Mouse (Mus musculus) liver, embryonic 11.5 days (tissue): ENCODE measurements around the gene Gm11060. TPM values are rescaled to one million over a fixed set of nuclear protein-coding genes. Genes with fewer than 3 reads are reported as not detected.

ENCODE experiments used
- ATAC-seq: fragments of 200-750 bp; cut with Nextera tagmentation; replicated peaks from 2 replicates; pipeline ENCODE4 v1.8.0; 2017; ENCODE audit warnings: moderate number of reproducible peaks, mild to moderate bottlenecking, moderate TSS enrichment, moderate library complexity; ENCODE audit not compliant: low FRiP score
- DNase-seq: peaks from one replicate; pipeline ENCODE4 v3.0.0-alpha.2; 2017; ENCODE audit warnings: low spot score
- H3K27ac ChIP-seq: fragments of 300-500 bp; sonication (generic); 2 replicates; pipeline ENCODE4 v1.5.1; 2014; ENCODE audit warnings: mild to moderate bottlenecking, low read depth, low read length, control low read depth
- H3K27me3 ChIP-seq: fragments of 300-500 bp; sonication (generic); replicated peaks from 2 replicates; pipeline ENCODE4 v1.6.1; 2014; ENCODE audit warnings: low read length, mixed read lengths; ENCODE audit not compliant: control insufficient read depth, insufficient read depth
- H3K36me3 ChIP-seq: fragments of 300-500 bp; sonication (generic); 2 replicates; pipeline ENCODE4 v1.6.1; 2014; ENCODE audit warnings: mild to moderate bottlenecking, low read length, moderate library complexity, mixed read lengths; ENCODE audit not compliant: control insufficient read depth, insufficient read depth
- H3K4me1 ChIP-seq: fragments of 300-500 bp; sonication (generic); replicated peaks from 2 replicates; pipeline ENCODE4 v1.6.1; 2014; ENCODE audit warnings: low read length, mixed read lengths; ENCODE audit not compliant: control insufficient read depth, insufficient read depth
- H3K4me2 ChIP-seq: fragments of 300-500 bp; sonication (generic); 2 replicates; pipeline ENCODE4 v1.6.1; 2014; ENCODE audit warnings: mild to moderate bottlenecking, control low read depth, moderate library complexity
- H3K4me3 ChIP-seq: fragments of 300-500 bp; sonication (generic); 2 replicates; pipeline ENCODE4 v1.5.1; 2014; ENCODE audit warnings: low read depth, low read length, control low read depth
- H3K9ac ChIP-seq: fragments of 300-500 bp; sonication (generic); 2 replicates; pipeline ENCODE4 v1.6.1; 2014; ENCODE audit warnings: low read depth, low read length, control low read depth
- H3K9me3 ChIP-seq: fragments of 300-500 bp; sonication (generic); 2 replicates; pipeline ENCODE4 v1.6.1; 2016; ENCODE audit warnings: low read length, inconsistent platforms, mixed read lengths; ENCODE audit not compliant: control insufficient read depth
- WGBS: fragments of 180-500 bp; shearing (Covaris S2); extraction: QIAGEN DNeasy Blood & Tissue Kit; methylation state at CpG from one replicate; pipeline ENCODE4 v1.1.7; 2014; 5-methylcytosine and 5-hydroxymethylcytosine counted together
- polyA plus RNA-seq: library from polyadenylated mRNA; unstranded; fragments of >200 nt; fragmentation: Nextera tagmentation; extraction: Ambion mirVana; gene quantifications from 2 replicates; pipeline ENCODE4 v1.2.1, GENCODE M21; 2014

The Gm11060 gene
- polyA plus RNA-seq, 1 experiment from 2014 or later: not detected

DNA sequence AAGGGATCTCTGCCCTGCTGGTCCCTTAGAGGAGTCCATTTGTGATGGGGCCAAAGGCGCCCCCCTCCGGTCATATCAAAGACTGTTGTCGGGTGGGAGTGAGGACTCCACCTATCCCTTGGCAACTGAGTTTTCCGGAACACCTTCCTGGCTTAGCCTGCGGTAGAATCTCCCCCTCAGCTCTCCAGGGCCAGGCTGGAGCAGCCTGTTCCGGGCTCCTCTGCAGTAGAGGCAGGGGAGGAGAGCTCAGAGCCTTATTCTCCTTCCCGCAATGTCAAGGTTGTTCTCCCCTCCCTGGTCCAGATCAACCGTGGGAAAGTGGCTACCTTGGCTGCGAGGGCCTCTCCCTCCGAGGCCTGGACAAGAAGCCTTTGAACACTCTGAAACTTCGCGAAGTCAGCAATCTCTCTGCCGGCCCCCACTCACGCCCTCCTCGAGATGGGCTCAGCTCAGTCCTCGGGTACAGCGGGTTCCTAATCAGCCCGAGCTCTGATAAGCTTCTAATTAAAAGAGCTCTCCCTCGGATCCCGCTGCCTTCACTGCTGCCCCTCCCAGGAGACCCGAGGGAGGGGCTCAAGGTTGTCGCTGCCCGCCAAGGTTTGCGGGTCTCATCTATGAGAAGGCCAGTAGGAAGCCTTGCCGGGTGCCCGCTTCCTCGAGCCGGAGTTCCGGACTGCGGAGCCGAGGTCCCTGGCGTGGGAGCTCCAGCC lies 38.7 kb downstream of the Gm11060 start:
- peaks cover 100% of the 10 kb centered on the region for H3K27me3 ChIP-seq
- H3K4me3 ChIP-seq: peak overlapping the region; percentile 33
- H3K36me3 ChIP-seq: no peaks in the 10 kb centered on the region
- WGBS: 3% methylated on average over 32 of the region's 32 CpGs
- H3K4me2 ChIP-seq: peak overlapping the region; percentile 48
- no peak overlapping the region for H3K27ac ChIP-seq
- ATAC-seq (no peak), DNase-seq (peak; percentile 46)
- no peak overlapping the region for H3K9ac ChIP-seq
- H3K9me3 ChIP-seq: no peaks in the 10 kb centered on the region
- peaks cover 7% of the 10 kb centered on the region for H3K4me1 ChIP-seq

DNA sequence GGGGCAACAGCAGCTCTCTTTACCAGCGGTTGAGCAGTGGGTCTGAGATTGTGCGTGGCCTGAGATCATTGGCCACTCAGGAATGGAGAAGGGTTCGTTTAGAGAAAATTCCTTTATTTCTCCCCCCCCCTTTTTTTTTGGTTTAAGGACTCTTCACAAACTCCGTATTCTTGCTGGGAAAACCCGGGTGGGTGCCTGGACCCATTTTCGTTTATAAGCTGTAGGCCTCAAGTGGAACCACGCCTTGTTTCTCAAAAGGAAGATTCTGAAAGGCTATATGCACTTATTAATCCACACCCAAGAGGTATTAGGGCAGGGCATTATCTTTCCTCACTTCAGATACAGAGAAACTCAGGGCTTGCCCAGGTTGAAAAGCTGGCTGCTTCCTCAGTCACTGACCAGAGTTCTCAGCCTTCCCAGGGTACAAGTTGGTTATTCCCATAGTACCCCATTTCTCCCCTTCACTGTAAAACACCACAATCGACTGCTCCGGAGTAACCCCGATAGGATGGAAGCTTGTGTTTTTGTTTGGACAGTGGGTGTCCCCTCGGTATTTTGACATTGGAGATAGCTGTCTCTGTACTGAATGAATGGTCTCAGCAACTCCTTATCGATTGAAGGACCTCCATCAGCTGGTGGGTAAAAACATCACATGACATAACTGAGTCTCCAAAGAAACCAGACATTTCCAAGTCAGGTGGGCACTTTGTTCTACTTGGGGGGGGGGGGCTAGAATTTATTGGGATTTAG lies 39.4 kb downstream of the Gm11060 start:
- Histone ChIP-seq H3K27me3 (peaks cover 100% of the 10 kb centered on the region), H3K4me2 (peak overlapping the region; percentile 48), H3K36me3 (no peaks in the 10 kb centered on the region), H3K27ac (no peak overlapping the region), H3K4me1 (peaks cover 7% of the 10 kb centered on the region), H3K9me3 (no peaks in the 10 kb centered on the region), H3K4me3 (peak overlapping the region; percentile 33; the same call in 1 of the 2 replicates), H3K9ac (no peak overlapping the region)
- DNase-seq (no peak), ATAC-seq (no peak)
- 10% methylated on average over 12 of the region's 12 CpGs for WGBS

DNA sequence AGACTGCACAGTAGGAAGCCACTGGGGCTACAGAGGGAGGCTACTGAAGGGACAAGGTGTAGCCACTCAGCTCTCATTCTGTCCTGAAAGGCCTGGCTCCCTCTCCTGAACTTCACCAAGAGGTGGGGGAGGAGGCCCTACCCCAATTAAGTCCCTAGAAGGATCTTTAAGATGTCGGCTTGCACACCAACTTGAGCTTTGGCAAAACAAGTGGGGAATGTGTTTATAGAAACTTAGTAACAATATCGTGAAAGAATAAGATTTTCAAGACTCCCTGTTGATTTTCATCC lies 39.9 kb downstream of the Gm11060 start:
- Histone ChIP-seq H3K27me3 (peaks cover 98% of the 10 kb centered on the region), H3K9ac (no peak overlapping the region), H3K4me3 (no peak overlapping the region), H3K4me2 (peak overlapping the region; percentile 48; the same call in 1 of the 2 replicates), H3K4me1 (peaks cover 7% of the 10 kb centered on the region), H3K36me3 (no peaks in the 10 kb centered on the region), H3K27ac (no peak overlapping the region), H3K9me3 (no peaks in the 10 kb centered on the region)
- DNase-seq (no peak), ATAC-seq (no peak)
- WGBS: 13% methylated on average over 2 of the region's 2 CpGs

DNA sequence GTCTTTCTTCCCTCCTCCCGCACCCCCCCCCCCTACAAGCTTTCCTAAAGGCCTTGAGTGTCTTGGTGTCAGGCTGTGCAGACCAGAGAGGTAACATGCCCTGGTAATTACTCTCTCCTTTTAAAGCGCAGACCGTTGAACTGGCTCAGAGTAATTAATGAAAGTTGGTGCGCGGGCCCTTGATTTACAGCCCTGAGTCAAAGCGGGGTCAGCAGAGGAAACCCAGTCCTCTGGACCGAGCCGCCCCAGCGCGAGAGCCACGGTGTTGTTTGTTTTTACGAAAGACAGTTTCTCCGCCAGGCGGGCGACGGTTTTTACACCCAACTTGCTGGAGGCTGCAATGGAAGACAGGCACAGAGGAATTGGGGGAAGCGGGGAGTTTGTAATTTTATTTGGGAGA lies 40.5 kb downstream of the Gm11060 start:
- peaks cover 5% of the 10 kb centered on the region; the same call in 1 of the 2 replicates for H3K4me1 ChIP-seq
- peak overlapping the region; percentile 38 for H3K4me2 ChIP-seq
- no peak overlapping the region; the same call in 1 of the 2 replicates for H3K4me3 ChIP-seq
- H3K36me3 ChIP-seq: no peaks in the 10 kb centered on the region
- ATAC-seq: no peak
- 3% methylated on average over 17 of the region's 17 CpGs for WGBS
- H3K27ac ChIP-seq: no peak overlapping the region
- DNase-seq: no peak
- peaks cover 98% of the 10 kb centered on the region for H3K27me3 ChIP-seq
- H3K9ac ChIP-seq: no peak overlapping the region
- no peaks in the 10 kb centered on the region for H3K9me3 ChIP-seq

DNA sequence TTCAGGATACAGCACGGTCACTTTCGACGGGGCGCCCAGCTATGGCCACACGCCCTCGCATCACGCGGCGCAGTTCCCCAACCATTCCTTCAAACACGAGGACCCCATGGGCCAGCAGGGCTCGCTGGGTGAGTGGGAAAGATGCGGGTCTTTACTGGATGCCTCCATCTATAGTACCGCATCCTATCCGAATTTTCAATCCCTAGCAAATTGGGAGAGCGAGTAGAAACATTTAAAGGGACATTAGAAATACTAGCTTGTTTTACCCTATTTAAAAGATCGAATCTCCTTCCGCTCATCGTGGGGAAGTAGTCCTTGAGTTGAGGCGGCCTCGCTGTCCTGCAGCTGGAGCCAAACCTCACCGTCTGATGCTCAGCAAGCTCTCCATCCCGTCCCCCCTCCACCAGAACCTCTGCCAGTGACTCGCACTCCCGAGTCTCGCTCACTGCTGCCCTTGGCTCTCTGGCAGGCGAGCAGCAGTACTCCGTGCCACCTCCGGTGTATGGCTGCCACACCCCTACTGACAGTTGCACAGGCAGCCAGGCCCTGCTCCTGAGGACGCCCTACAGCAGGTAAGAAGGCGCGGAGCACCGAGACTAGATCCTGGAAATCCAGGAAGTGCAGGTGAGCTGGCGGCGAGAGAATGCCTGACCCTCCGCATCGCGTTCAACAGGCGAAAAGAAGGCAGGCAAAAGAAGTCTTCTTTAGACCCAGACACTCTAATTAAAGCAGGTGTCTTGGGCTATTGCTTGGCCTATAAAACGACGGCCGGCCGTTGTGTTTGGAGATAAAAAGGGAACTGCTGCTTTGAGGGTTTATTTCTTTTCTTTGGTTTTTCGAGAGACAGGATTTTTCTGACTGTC lies 41.3 kb downstream of the Gm11060 start:
- Histone ChIP-seq H3K4me1 (0 out of 2 replicates have a peak, but pooled peaks cover 3% of the 10 kb centered on the region), H3K4me3 (peak overlapping the region; percentile 2; the same call in 1 of the 2 replicates), H3K9ac (no peak overlapping the region), H3K9me3 (no peaks in the 10 kb centered on the region), H3K27ac (no peak overlapping the region), H3K27me3 (peaks cover 90% of the 10 kb centered on the region), H3K36me3 (no peaks in the 10 kb centered on the region), H3K4me2 (peak overlapping the region; percentile 31; the same call in 1 of the 2 replicates)
- DNase-seq (peak; percentile 39), ATAC-seq (no peak)
- 5% methylated on average over 43 of the region's 43 CpGs for WGBS

DNA sequence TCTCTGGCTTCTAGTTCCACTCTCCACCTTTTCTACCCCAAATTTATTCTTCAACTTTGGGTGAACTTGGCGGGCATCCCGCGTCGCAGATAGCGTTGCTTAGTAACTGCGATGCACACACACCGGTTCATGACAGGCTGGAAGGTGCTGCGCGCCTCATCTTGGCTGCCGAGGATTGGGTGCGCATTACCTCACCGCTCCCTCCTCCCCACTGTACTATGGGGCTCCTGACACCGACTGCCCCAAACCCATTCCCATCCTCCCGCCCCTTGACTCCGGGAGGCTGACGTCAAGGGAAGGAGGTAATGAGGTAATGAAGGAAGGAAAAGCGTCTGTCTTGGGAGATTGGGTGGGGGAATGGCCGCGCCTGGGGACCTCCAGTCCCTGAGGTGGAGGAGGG lies 42.5 kb downstream of the Gm11060 start:
- Histone ChIP-seq H3K27me3 (peaks cover 78% of the 10 kb centered on the region), H3K9ac (no peak overlapping the region), H3K9me3 (no peaks in the 10 kb centered on the region), H3K27ac (no peak overlapping the region), H3K4me2 (no peak overlapping the region), H3K36me3 (no peaks in the 10 kb centered on the region), H3K4me3 (no peak overlapping the region), H3K4me1 (0 out of 2 replicates have a peak, but pooled peaks cover 3% of the 10 kb centered on the region)
- under 1% methylated on average over 19 of the region's 19 CpGs for WGBS
- 0 out of 2 replicates have a peak, but pooled peaks have one; percentile 56 for ATAC-seq
- DNase-seq: peak; percentile 49

DNA sequence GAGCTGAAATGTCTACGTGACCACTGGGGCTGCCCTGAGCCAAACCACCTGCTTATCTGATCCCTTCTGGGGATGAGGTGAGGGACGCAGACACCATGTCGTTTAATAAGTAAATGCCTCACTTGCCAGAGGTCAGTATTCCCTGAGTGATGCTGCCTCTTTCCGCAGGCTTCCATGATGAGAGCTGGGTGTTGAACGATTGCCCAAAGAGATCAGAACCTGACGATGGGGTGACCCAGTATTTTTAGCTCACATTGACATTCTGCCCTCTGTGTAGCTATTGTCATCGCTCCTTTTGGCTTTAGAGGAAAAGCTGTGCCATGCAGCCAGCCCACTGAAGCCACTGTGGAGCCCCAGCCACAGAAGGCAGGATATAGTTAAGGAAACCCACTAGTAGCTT lies 47.7 kb downstream of the Gm11060 start:
- Histone ChIP-seq H3K27ac (no peak overlapping the region), H3K36me3 (no peaks in the 10 kb centered on the region), H3K27me3 (peaks cover 33% of the 10 kb centered on the region), H3K4me1 (no peaks in the 10 kb centered on the region), H3K4me3 (no peak overlapping the region), H3K9ac (no peak overlapping the region), H3K9me3 (no peaks in the 10 kb centered on the region), H3K4me2 (no peak overlapping the region)
- DNase-seq (no peak), ATAC-seq (no peak)
- WGBS: 50% methylated on average over 7 of the region's 7 CpGs

DNA sequence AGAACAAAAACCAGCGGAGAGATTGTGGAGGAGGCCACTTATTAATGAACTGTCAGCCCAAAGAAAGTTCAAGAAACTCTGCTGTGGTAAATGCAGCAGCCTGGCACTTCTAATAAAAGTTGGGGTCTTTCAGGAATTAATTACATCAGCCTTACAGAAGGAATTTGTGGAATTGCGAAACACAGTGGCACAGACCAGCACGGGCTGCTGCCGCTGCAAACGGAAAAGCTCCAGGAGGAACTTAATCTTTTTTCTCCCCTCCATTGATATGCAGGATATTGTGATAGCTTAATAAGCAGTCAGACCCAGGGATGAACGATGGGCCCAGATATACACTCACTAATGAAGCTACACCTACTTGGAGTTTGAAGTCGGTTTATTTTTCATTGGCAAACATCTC lies 49.6 kb downstream of the Gm11060 start:
- WGBS: 54% methylated on average over 7 of the region's 7 CpGs
- no peaks in the 10 kb centered on the region for H3K36me3 ChIP-seq
- no peak overlapping the region for H3K9ac ChIP-seq
- ATAC-seq (no peak), DNase-seq (no peak)
- H3K9me3 ChIP-seq: no peaks in the 10 kb centered on the region
- H3K4me3 ChIP-seq: no peak overlapping the region
- no peak overlapping the region for H3K4me2 ChIP-seq
- H3K4me1 ChIP-seq: no peaks in the 10 kb centered on the region
- no peak overlapping the region for H3K27ac ChIP-seq
- peaks cover 14% of the 10 kb centered on the region for H3K27me3 ChIP-seq
